Mouse (Mus musculus) heart, embryonic 14.5 days (tissue): ENCODE results near the gene Ccdc27. TPM values are rescaled to one million over a fixed set of nuclear protein-coding genes. Genes with fewer than 3 reads are reported as not detected.

Source experiments
- ATAC-seq: fragments of 200-750 bp; cut with Nextera tagmentation; 2 replicates; pipeline ENCODE4 v1.8.0; 2017; ENCODE audit warnings: low read depth, moderate TSS enrichment; ENCODE audit not compliant: insufficient number of reproducible peaks, insufficient read depth, low FRiP score
- H3K27ac ChIP-seq, 2 experiments: fragments of 200-500 bp in 1 of 2; fragments of 300-500 bp in 1 of 2; sonication (generic) in 1 of 2; replicated peaks in 1 of 2; 2 replicates each; pipeline ENCODE4 v1.5.1; 2012 to 2014; ENCODE audit warnings: low read depth in 2 of 2, low read length in 2 of 2, control low read depth in 1 of 2, mild to moderate bottlenecking in 1 of 2, mixed read lengths in 1 of 2; ENCODE audit not compliant: control insufficient read depth in 1 of 2, insufficient read depth in 1 of 2
- H3K27me3 ChIP-seq: fragments of 300-500 bp; sonication (generic); 2 replicates; pipeline ENCODE4 v1.6.1; 2014; ENCODE audit warnings: mild to moderate bottlenecking, low read length, control low read depth; ENCODE audit not compliant: control insufficient read depth, insufficient read depth
- H3K36me3 ChIP-seq: fragments of 300-500 bp; sonication (generic); 2 replicates; pipeline ENCODE4 v1.6.1; 2014; ENCODE audit warnings: mild to moderate bottlenecking, control low read depth, low read length, mixed read lengths; ENCODE audit not compliant: control insufficient read depth, insufficient read depth
- H3K4me1 ChIP-seq, 2 experiments: fragments of 200-500 bp in 1 of 2; fragments of 300-500 bp in 1 of 2; sonication (generic) in 1 of 2; 2 replicates each; pipeline ENCODE4 v1.6.1; 2012 to 2014; ENCODE audit warnings: low read length in 2 of 2, control low read depth in 1 of 2, mixed read lengths in 1 of 2; ENCODE audit not compliant: control insufficient read depth in 2 of 2, insufficient read depth in 2 of 2
- H3K4me2 ChIP-seq: fragments of 300-500 bp; sonication (generic); 2 replicates; pipeline ENCODE4 v1.6.1; 2014; ENCODE audit warnings: mild to moderate bottlenecking, low read length
- H3K4me3 ChIP-seq, 2 experiments: fragments of 200-500 bp in 1 of 2; fragments of 300-500 bp in 1 of 2; sonication (generic) in 1 of 2; 2 replicates each; pipeline ENCODE4 v1.5.1; 2012 to 2014; ENCODE audit warnings: low read length in 2 of 2, mild to moderate bottlenecking in 2 of 2, control low read depth in 1 of 2, low read depth in 1 of 2, moderate library complexity in 1 of 2; ENCODE audit not compliant: control insufficient read depth in 1 of 2, insufficient read depth in 1 of 2
- H3K9ac ChIP-seq: fragments of 300-500 bp; sonication (generic); 2 replicates; pipeline ENCODE4 v1.6.1; 2014; ENCODE audit warnings: mild to moderate bottlenecking, low read length
- H3K9me3 ChIP-seq: fragments of 300-500 bp; sonication (generic); 2 replicates; pipeline ENCODE4 v1.6.1; 2016; ENCODE audit warnings: low read length, control low read depth; ENCODE audit not compliant: control insufficient read depth
- WGBS: fragments of 180-500 bp; shearing (Covaris S2); extraction: QIAGEN DNeasy Blood & Tissue Kit; methylation state at CpG from one replicate; pipeline ENCODE4 v1.1.7; 2014; 5-methylcytosine and 5-hydroxymethylcytosine counted together
- polyA plus RNA-seq: library from polyadenylated mRNA; unstranded; fragments of >200 nt; fragmentation: Nextera tagmentation; extraction: Ambion mirVana; gene quantifications from 2 replicates; pipeline ENCODE4 v1.2.1, GENCODE M21; 2014

Ccdc27 gene
- polyA plus RNA-seq, 1 experiment from 2014 or later: not detected

DNA sequence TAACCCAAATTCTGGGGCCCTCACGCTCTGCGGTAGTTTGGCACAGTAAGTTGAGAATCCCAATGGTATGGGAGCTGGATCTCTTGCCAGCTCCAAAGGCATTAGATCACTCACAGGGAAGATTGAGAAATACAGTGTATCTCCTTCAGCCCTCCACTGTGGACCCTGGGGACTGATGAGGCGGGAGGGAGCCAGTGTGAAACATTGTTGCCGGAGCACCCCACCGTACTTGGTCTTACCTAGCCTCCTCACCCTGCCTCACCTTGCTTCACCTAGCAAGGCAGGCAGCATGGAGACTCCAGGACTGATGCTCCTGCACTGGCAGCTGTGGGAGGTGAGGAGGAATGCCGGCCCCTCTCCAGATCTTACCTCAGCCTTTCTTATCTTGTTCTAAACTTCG lies 13.0 kb upstream of the Ccdc27 start:
- no peaks in the 10 kb centered on the region for H3K27me3 ChIP-seq
- 63% methylated on average over 7 of the region's 7 CpGs for WGBS
- no peaks in the 10 kb centered on the region for H3K36me3 ChIP-seq
- H3K4me3 ChIP-seq: no peak overlapping the region
- H3K4me1 ChIP-seq: no peaks in the 10 kb centered on the region
- H3K9me3 ChIP-seq: no peaks in the 10 kb centered on the region
- H3K4me2 ChIP-seq: no peak overlapping the region
- no peak for ATAC-seq
- no peak overlapping the region for H3K27ac ChIP-seq
- no peak overlapping the region for H3K9ac ChIP-seq

DNA sequence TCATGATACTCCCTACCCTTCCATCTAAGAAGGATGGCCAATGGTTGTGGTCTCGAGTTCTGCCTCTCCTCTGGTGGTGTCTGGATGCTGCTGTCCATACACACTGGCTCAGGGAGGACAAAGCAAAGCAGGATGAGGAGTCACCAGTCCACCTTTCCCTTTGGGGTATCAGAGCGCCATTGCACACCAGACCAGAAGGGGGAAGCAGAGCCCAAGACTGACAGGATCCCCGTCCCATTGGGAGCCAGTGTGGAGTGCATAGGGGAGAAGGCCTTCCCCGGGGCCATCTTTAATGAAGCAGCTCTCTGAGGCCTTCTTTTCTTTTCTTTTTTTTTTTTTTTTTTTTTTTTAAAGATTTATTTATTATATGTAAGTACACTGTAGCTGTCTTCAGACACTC lies 10.6 kb upstream of the Ccdc27 start:
- no peak overlapping the region for H3K27ac ChIP-seq
- 57% methylated on average over 4 of the region's 4 CpGs for WGBS
- ATAC-seq: no peak
- no peak overlapping the region for H3K4me3 ChIP-seq
- no peak overlapping the region for H3K4me2 ChIP-seq
- no peaks in the 10 kb centered on the region for H3K4me1 ChIP-seq
- H3K36me3 ChIP-seq: no peaks in the 10 kb centered on the region
- H3K9me3 ChIP-seq: no peaks in the 10 kb centered on the region
- H3K27me3 ChIP-seq: no peaks in the 10 kb centered on the region
- no peak overlapping the region for H3K9ac ChIP-seq

DNA sequence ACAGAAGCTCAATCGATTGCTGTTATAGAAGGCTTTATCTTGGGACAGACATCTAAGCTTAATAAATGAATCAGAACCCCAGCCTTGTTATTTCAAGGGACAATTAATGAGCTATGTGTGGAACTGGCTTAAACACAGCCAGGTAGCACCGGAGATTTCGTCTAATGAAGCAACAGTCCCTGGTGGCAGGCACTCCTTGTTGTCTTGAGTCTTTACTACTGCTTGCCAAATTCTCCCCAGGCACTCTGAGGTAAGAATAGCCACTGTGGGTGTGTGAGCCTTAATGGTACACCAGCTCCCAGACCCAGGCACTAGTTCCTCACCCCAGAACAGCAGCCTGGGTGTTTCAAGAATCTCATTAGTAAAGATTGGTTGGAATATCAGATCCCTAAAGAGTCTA lies 8.9 kb upstream of the Ccdc27 start:
- H3K36me3 ChIP-seq: no peaks in the 10 kb centered on the region
- H3K27ac ChIP-seq: no peak overlapping the region
- H3K27me3 ChIP-seq: no peaks in the 10 kb centered on the region
- no peaks in the 10 kb centered on the region for H3K9me3 ChIP-seq
- no peaks in the 10 kb centered on the region for H3K4me1 ChIP-seq
- H3K9ac ChIP-seq: no peak overlapping the region
- 78% methylated on average over 3 of the region's 3 CpGs for WGBS
- H3K4me2 ChIP-seq: no peak overlapping the region
- no peak overlapping the region for H3K4me3 ChIP-seq
- no peak for ATAC-seq

DNA sequence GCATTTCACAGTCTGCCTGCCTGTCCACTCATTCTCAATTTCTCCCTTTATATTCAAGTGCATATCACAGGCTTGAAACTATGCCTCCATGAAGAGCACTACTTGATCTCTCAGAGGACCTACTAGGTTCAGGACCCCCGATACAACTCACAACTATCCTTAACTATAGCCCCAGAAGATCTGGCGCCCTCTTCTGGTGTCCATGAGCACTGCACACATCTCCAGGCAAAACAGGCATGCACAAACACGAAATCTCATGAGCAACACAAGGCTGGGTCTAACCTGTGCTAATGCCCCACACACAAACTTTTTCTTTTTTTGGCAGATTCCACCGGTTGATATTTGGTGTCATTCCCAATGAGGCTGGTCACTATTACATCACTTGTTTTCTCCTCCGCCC lies 3.4 kb upstream of the Ccdc27 start:
- Histone ChIP-seq H3K4me1 (no peaks in the 10 kb centered on the region), H3K4me2 (no peak overlapping the region), H3K27me3 (peaks cover 10% of the 10 kb centered on the region; the same call in 1 of the 2 replicates), H3K9ac (no peak overlapping the region), H3K27ac (no peak overlapping the region), H3K9me3 (no peaks in the 10 kb centered on the region), H3K4me3 (no peak overlapping the region), H3K36me3 (no peaks in the 10 kb centered on the region)
- 65% methylated on average over 5 of the region's 5 CpGs for WGBS
- no peak for ATAC-seq

GRCm38 (mm10) chr4:154037123-154037522 lies 5.4 kb downstream of the Ccdc27 start:
- Histone ChIP-seq H3K9ac (no peak overlapping the region), H3K36me3 (no peaks in the 10 kb centered on the region), H3K4me3 (no peak overlapping the region), H3K27me3 (peaks cover 5% of the 10 kb centered on the region; the same call in 1 of the 2 replicates), H3K4me2 (no peak overlapping the region), H3K9me3 (no peaks in the 10 kb centered on the region), H3K4me1 (no peaks in the 10 kb centered on the region; a peak in 1 of 4 replicates), H3K27ac (no peak overlapping the region)
- 25% methylated on average over 3 of the region's 3 CpGs for WGBS
- ATAC-seq: no peak

DNA sequence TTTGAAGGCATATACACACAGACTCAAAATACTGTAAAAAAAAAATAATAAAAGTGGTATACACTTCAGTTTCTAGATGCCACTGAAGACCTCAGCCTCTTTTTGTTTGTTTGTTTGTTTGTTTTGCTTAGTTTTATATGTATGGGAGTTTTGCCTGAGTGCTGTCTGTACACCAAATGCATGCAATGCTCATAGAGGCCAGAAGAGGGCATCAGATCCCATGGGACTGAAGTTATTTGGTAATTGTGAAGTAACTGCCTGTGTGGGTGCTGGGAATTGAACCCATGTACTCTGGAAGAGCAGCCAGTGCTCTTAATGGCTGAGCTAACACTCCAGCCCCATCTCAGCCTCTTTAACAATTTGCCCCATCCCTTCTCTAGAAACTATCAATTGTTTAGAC lies 13.8 kb downstream of the Ccdc27 start:
- H3K27ac ChIP-seq: no peak overlapping the region
- no peak overlapping the region for H3K4me2 ChIP-seq
- H3K27me3 ChIP-seq: peaks cover 4% of the 10 kb centered on the region; the same call in 1 of the 2 replicates
- no peaks in the 10 kb centered on the region for H3K9me3 ChIP-seq
- no peaks in the 10 kb centered on the region for H3K36me3 ChIP-seq
- no peak overlapping the region for H3K9ac ChIP-seq
- ATAC-seq: no peak
- peaks cover 22 to 29% of the 10 kb centered on the region in 2 experiments for H3K4me1 ChIP-seq
- H3K4me3 ChIP-seq: no peak overlapping the region

DNA sequence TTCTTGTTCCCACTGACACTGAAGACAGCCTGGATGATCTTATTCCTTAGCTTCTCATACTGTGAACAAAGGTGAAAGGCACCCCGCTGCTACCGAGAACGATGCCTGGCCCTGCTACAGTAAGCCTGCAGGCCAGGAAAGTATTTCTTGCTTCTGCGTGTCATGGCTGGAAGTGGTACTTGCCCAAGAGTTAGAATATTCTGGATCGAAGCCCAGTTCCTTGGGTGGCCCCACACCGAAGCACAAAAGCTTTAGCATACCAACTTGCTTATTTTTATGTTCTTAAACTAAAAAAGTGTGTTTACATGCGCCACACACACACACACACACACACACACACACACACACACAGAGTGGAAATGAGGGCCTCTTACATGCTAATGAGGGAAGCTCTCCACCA lies 14.4 kb downstream of the Ccdc27 start:
- Histone ChIP-seq H3K27me3 (peaks cover 4% of the 10 kb centered on the region; the same call in 1 of the 2 replicates), H3K27ac (no peak overlapping the region), H3K4me1 (peaks cover 28 to 35% of the 10 kb centered on the region in 2 experiments), H3K4me2 (no peak overlapping the region), H3K36me3 (no peaks in the 10 kb centered on the region), H3K4me3 (no peak overlapping the region), H3K9me3 (no peaks in the 10 kb centered on the region), H3K9ac (no peak overlapping the region)
- WGBS: 69% methylated on average over 7 of the region's 7 CpGs
- no peak for ATAC-seq

- Histone ChIP-seq H3K4me1 (peaks cover 31 to 40% of the 10 kb centered on the region in 2 experiments), H3K9me3 (no peaks in the 10 kb centered on the region), H3K36me3 (peaks cover 13% of the 10 kb centered on the region), H3K27me3 (peaks cover 4% of the 10 kb centered on the region; the same call in 1 of the 2 replicates), H3K27ac (no peak overlapping the region), H3K4me3 (peak overlapping the region; percentile 51 to 60; a peak in 3 of 4 replicates), H3K4me2 (peak overlapping the region; percentile 76), H3K9ac (peak overlapping the region; percentile 68)
- WGBS: 30% methylated on average over 2 of the region's 2 CpGs
- ATAC-seq: no peak
Observed at GRCm38 (mm10) chr4:154026441-154026761, 16.1 kb downstream of the Ccdc27 start.
